Mouse (Mus musculus): ENCODE data around the gene Gpd1l. TPM values are rescaled to one million over a fixed set of nuclear protein-coding genes. Genes with fewer than 3 reads are reported as not detected.
A peak's percentile ranks its signal among the peaks of the same experiment; 100 is the strongest.

Gene Gpd1l
- polyA plus RNA-seq, 1 experiment from 2014 or later, result 13.3 TPM

DNA sequence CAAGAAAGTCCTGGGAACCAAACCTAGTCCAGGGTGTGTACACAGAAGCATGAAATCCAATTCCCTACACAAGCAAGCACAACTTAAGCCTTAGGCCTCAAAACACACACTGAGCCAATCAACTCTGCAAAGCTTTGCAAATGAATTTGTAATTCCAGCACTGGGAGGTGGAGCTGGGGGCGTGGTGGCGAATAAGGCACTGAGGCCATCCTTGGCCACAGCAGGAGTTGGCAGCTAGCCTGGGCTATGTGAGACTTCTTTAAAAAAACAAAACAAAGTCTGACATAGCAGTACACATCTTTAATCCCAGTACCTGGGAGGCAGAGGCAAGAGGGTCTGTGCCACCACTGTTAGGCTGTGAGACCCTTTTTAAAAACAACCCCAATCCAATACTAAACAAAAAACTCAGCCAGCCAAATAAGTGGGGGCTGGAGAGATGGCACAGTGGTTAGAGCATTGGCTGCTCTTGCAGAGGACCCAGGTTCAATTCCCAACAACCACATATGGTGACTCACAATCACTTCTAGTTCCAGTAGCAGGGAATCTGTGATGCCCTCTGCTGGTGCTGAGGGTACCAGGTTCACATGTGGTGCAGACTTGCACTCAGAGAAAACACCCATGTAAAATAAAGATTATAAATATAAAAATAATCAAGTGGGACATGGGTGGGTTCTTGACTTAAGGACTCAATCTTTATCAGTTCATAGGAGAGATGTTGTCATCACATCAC lies 12.3 kb downstream of the Gpd1l start:
- Histone ChIP-seq H3K9ac (ENCODE audit: low read depth, low read length) (no peak overlapping the region), H3K36me3 (ENCODE audit: control insufficient read depth, insufficient read depth, low read length) (0 out of 2 replicates have a peak, but pooled peaks cover under 1% of the 10 kb centered on the region), H3K4me3 (ENCODE audit: low read depth, low read length) (no peak overlapping the region), H3K27me3 (ENCODE audit: control insufficient read depth, insufficient read depth, low read length) (no peaks in the 10 kb centered on the region), H3K4me1 (ENCODE audit: control insufficient read depth, insufficient read depth, low read length) (peaks cover 26% of the 10 kb centered on the region), H3K27ac (ENCODE audit: low read depth, low read length) (no peak overlapping the region), H3K4me2 (no peak overlapping the region), H3K9me3 (replicated peaks; ENCODE audit: control insufficient read depth, low read length) (no peaks in the 10 kb centered on the region)
- 95% methylated on average over 2 of the region's 2 CpGs for WGBS (ENCODE audit: insufficient replicate concordance)
- no peak for ATAC-seq (replicated peaks; ENCODE audit: insufficient number of reproducible peaks, low FRiP score, low TSS enrichment)

DNA sequence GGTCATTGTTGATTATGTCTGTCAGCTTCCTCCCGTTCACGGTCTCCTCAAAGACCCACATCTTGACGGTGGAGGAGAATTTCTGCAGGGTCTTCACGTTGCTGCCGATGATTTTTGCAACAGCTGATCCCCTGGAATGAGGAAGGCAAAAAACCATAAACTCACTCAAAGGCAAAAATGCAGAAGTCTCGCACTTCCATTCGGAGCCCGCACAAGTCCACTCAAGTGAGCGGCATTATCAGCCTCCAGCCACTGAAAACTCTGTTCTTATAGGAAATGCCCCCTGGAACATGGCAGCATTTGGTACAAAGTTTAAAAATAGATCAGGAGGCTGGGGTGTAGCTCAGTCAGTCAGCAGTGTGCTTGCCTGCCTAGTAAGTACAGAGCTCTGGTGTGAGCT lies 13.2 kb downstream of the Gpd1l start:
- no peak for ATAC-seq (replicated peaks; ENCODE audit: insufficient number of reproducible peaks, low FRiP score, low TSS enrichment)
- Histone ChIP-seq H3K27ac (ENCODE audit: low read depth, low read length) (no peak overlapping the region), H3K9ac (ENCODE audit: low read depth, low read length) (peak overlapping the region; percentile 22; the same call in 1 of the 2 replicates), H3K27me3 (ENCODE audit: control insufficient read depth, insufficient read depth, low read length) (no peaks in the 10 kb centered on the region), H3K4me1 (ENCODE audit: control insufficient read depth, insufficient read depth, low read length) (peaks cover 26% of the 10 kb centered on the region), H3K4me2 (no peak overlapping the region), H3K36me3 (ENCODE audit: control insufficient read depth, insufficient read depth, low read length) (0 out of 2 replicates have a peak, but pooled peaks cover 2% of the 10 kb centered on the region), H3K4me3 (ENCODE audit: low read depth, low read length) (no peak overlapping the region), H3K9me3 (replicated peaks; ENCODE audit: control insufficient read depth, low read length) (no peaks in the 10 kb centered on the region)
- 68% methylated on average over 9 of the region's 9 CpGs for WGBS (ENCODE audit: insufficient replicate concordance)

DNA sequence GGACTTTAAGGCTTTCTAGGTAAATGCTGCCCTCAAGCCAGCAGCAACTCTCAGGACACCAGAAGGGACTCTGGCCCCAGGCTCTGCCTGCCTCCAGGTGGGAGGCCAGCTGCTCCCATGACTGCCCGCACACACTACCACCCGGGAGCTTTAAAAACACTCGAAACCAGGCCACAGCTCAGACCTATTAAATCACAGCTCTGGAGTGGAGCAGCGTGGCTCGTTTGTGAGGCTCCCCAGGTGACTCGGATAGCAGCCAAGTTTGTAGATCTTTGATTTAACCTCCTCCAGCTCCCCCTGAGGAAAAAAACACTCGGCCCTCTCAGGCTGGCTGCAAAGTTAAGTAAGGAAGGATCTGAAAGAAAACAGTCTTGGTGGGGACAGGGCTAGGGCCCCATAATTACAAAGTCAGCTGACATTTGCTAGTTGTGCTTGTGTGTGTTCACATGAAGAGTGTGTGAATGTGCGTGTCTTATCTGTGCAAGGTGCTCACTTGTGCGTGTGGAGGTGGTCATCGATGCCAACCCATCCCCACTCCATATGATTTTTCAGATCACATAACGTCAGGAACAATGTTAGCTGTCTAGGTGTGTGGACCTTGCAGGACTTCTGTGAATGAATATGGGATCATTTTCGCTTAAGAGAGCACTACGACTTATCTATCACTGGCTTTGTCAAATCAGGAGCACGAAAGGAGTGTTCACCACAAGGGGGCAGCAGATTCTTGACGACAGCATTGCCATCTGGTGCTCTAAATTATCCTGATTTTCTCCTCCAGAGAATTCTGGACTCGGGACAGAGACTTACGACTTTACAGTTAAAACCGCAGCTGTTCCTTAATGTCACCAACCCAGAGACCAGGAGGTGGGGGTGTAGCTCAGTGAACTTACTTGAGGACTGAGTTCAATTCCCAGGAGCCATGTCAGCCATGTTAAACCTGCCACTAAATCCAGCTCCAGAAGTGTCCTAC lies 20.8 kb downstream of the Gpd1l start:
- Histone ChIP-seq H3K36me3 (ENCODE audit: control insufficient read depth, insufficient read depth, low read length) (peaks cover 13% of the 10 kb centered on the region; the same call in 1 of the 2 replicates), H3K27me3 (ENCODE audit: control insufficient read depth, insufficient read depth, low read length) (no peaks in the 10 kb centered on the region), H3K4me3 (ENCODE audit: low read depth, low read length) (no peak overlapping the region), H3K27ac (ENCODE audit: low read depth, low read length) (no peak overlapping the region), H3K9me3 (replicated peaks; ENCODE audit: control insufficient read depth, low read length) (no peaks in the 10 kb centered on the region), H3K4me2 (no peak overlapping the region), H3K9ac (ENCODE audit: low read depth, low read length) (no peak overlapping the region), H3K4me1 (ENCODE audit: control insufficient read depth, insufficient read depth, low read length) (peaks cover 12% of the 10 kb centered on the region; the same call in 1 of the 2 replicates)
- ATAC-seq (replicated peaks; ENCODE audit: insufficient number of reproducible peaks, low FRiP score, low TSS enrichment), result no peak
- WGBS (ENCODE audit: insufficient replicate concordance), result 59% methylated on average over 18 of the region's 18 CpGs

DNA sequence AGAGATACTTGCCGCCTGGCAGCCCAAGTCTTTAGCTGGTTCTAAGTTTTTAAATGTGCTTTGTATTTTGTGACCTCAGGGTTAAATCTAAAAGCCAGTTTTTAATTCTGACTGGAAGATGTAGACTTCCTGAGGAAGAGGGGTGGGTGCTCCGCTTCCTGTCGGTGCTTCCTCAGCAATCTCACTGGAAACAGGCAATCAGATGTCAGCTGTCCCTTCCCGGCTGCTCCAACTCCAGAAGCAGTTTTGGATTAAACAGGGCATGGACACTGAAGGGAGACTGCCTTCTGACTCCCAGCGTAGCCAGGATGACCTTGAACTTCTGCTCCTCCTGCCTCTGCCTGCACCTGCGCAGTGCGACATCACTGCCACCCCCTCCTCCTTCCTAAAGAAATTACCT lies 26.3 kb downstream of the Gpd1l start:
- H3K9me3 ChIP-seq (replicated peaks; ENCODE audit: control insufficient read depth, low read length), result no peaks in the 10 kb centered on the region
- no peak overlapping the region for H3K9ac ChIP-seq (ENCODE audit: low read depth, low read length)
- H3K27ac ChIP-seq (ENCODE audit: low read depth, low read length), result peak overlapping the region; percentile 50; the same call in 1 of the 2 replicates

DNA sequence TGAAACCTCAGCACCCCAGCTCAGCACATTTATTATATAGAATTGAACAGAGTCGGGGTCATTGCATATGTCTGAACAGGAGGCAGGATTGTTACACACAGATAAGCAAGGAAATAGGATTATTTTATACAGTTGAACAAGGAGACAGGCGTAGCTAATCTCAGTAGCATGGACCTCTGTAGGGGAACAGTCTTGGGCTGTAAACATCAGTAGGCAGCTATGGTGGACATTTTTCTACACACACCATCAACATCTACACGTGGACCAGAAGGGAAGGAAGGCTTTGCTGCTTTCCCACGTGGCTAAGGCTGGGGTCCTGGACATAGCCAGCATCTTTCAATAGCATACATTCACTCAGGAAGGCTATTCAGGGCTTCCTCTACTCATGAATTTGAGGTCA lies 37.9 kb downstream of the Gpd1l start:
- H3K4me3 ChIP-seq (ENCODE audit: low read depth, low read length), result no peak overlapping the region
- no peak overlapping the region for H3K4me2 ChIP-seq
- no peaks in the 10 kb centered on the region for H3K4me1 ChIP-seq (ENCODE audit: control insufficient read depth, insufficient read depth, low read length)
- no peak overlapping the region for H3K27ac ChIP-seq (ENCODE audit: low read depth, low read length)
- no peaks in the 10 kb centered on the region for H3K27me3 ChIP-seq (ENCODE audit: control insufficient read depth, insufficient read depth, low read length)
- no peak overlapping the region for H3K9ac ChIP-seq (ENCODE audit: low read depth, low read length)
- no peak for ATAC-seq (replicated peaks; ENCODE audit: insufficient number of reproducible peaks, low FRiP score, low TSS enrichment)
- WGBS (ENCODE audit: insufficient replicate concordance), result 71% methylated on average over 4 of the region's 4 CpGs
- H3K9me3 ChIP-seq (replicated peaks; ENCODE audit: control insufficient read depth, low read length), result no peaks in the 10 kb centered on the region
- no peaks in the 10 kb centered on the region for H3K36me3 ChIP-seq (ENCODE audit: control insufficient read depth, insufficient read depth, low read length)

More for the DNA sequence above, 26.3 kb downstream of the Gpd1l start:
- H3K4me1 ChIP-seq (ENCODE audit: control insufficient read depth, insufficient read depth, low read length), result peaks cover 3% of the 10 kb centered on the region; the same call in 1 of the 2 replicates
- 64% methylated on average over 7 of the region's 7 CpGs for WGBS (ENCODE audit: insufficient replicate concordance)
- H3K36me3 ChIP-seq (ENCODE audit: control insufficient read depth, insufficient read depth, low read length), result peaks cover 11% of the 10 kb centered on the region; the same call in 1 of the 2 replicates
- ATAC-seq (replicated peaks; ENCODE audit: insufficient number of reproducible peaks, low FRiP score, low TSS enrichment), result no peak
- H3K4me3 ChIP-seq (ENCODE audit: low read depth, low read length), result no peak overlapping the region
- H3K4me2 ChIP-seq, result no peak overlapping the region
- no peaks in the 10 kb centered on the region for H3K27me3 ChIP-seq (ENCODE audit: control insufficient read depth, insufficient read depth, low read length)

DNA sequence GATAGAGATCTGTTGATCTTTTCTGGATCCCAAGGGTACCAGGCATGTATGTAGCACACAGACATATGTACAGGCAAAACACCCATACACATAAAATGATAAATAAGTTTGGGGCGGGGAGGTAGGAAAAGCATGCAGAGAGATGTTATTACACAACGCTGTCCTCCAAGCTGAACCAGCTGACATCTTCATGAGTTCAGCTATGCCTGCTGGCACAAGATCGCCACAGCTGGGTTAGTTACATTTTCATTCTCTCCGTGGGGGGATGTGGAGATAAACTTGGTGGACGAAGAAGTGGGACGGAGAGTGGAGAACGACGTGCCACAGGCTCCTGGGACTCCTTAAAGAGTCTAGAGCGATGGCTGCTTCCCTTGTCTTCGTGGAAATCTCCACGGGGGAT lies 40.8 kb downstream of the Gpd1l start:
- no peak for ATAC-seq (replicated peaks; ENCODE audit: insufficient number of reproducible peaks, low FRiP score, low TSS enrichment)
- Histone ChIP-seq H3K4me2 (no peak overlapping the region), H3K9ac (ENCODE audit: low read depth, low read length) (no peak overlapping the region), H3K36me3 (ENCODE audit: control insufficient read depth, insufficient read depth, low read length) (no peaks in the 10 kb centered on the region), H3K4me3 (ENCODE audit: low read depth, low read length) (no peak overlapping the region), H3K4me1 (ENCODE audit: control insufficient read depth, insufficient read depth, low read length) (no peaks in the 10 kb centered on the region), H3K27me3 (ENCODE audit: control insufficient read depth, insufficient read depth, low read length) (no peaks in the 10 kb centered on the region), H3K27ac (ENCODE audit: low read depth, low read length) (no peak overlapping the region), H3K9me3 (replicated peaks; ENCODE audit: control insufficient read depth, low read length) (no peaks in the 10 kb centered on the region)
- 82% methylated on average over 11 of the region's 11 CpGs for WGBS (ENCODE audit: insufficient replicate concordance)

DNA sequence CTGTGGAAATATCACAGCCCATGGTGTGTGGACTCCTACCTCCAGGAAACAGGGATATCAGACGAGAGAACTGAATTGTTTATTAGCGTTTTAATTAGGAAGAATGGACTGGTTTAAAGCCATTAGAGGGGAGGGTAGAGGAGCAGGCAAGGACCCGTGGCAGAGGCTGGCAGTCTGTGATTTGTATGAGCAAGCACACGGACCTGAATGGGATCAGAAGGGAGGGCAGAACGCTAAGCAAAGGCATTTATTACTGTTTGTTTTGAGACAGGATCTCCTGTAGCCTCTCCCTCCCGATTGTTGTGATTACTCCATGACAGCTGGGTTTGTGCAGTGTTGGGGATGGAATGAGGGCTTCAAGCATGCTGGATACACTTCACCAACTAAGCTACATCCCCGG lies 43.4 kb downstream of the Gpd1l start:
- H3K9me3 ChIP-seq (replicated peaks; ENCODE audit: control insufficient read depth, low read length), result no peaks in the 10 kb centered on the region
- H3K27ac ChIP-seq (ENCODE audit: low read depth, low read length), result no peak overlapping the region
- no peak overlapping the region for H3K4me3 ChIP-seq (ENCODE audit: low read depth, low read length)
- no peak overlapping the region for H3K4me2 ChIP-seq
- no peaks in the 10 kb centered on the region for H3K4me1 ChIP-seq (ENCODE audit: control insufficient read depth, insufficient read depth, low read length)
- ATAC-seq (replicated peaks; ENCODE audit: insufficient number of reproducible peaks, low FRiP score, low TSS enrichment), result no peak
- H3K27me3 ChIP-seq (ENCODE audit: control insufficient read depth, insufficient read depth, low read length), result no peaks in the 10 kb centered on the region
- 46% methylated on average over 7 of the region's 7 CpGs for WGBS (ENCODE audit: insufficient replicate concordance)
- no peaks in the 10 kb centered on the region for H3K36me3 ChIP-seq (ENCODE audit: control insufficient read depth, insufficient read depth, low read length)
- H3K9ac ChIP-seq (ENCODE audit: low read depth, low read length), result no peak overlapping the region

DNA sequence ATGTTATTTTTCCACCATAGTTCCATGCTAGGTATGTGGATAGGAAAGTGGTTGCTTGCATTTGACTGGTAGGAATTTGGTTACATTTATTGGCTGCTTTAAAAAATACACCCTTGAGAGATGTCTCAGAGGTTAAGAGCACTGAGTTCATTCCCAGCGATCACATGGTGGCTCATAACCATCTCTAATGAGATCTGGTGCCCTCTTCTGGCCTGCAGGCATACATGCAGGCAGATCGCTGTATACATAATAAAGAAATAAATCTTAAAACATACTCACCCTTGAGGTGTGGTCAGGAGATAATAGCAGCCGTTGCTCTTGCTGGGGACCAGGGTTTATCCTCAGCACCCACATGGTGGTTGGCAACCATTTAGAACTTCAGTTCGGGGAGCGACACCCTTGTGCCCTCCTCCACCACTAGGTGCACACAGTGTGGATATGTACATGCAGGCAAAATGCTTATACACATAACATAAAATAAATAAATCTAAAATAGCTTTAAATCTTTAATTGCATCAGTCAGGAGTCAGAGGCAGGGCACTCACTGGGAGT lies 44.9 kb downstream of the Gpd1l start:
- H3K27me3 ChIP-seq (ENCODE audit: control insufficient read depth, insufficient read depth, low read length), result no peaks in the 10 kb centered on the region
- no peak overlapping the region for H3K4me2 ChIP-seq
- ATAC-seq (replicated peaks; ENCODE audit: insufficient number of reproducible peaks, low FRiP score, low TSS enrichment), result no peak
- WGBS (ENCODE audit: insufficient replicate concordance), result 75% methylated on average over 5 of the region's 5 CpGs
- no peaks in the 10 kb centered on the region for H3K4me1 ChIP-seq (ENCODE audit: control insufficient read depth, insufficient read depth, low read length)
- H3K36me3 ChIP-seq (ENCODE audit: control insufficient read depth, insufficient read depth, low read length), result no peaks in the 10 kb centered on the region
- no peak overlapping the region for H3K4me3 ChIP-seq (ENCODE audit: low read depth, low read length)
- no peak overlapping the region for H3K27ac ChIP-seq (ENCODE audit: low read depth, low read length)
- no peaks in the 10 kb centered on the region for H3K9me3 ChIP-seq (replicated peaks; ENCODE audit: control insufficient read depth, low read length)
- H3K9ac ChIP-seq (ENCODE audit: low read depth, low read length), result no peak overlapping the region

Measured in heart, embryonic 11.5 days (tissue).